Mouse (Mus musculus) E14TG2a.4 (cell line): ENCODE measurements at regions not wholly inside any gene's neighbourhood (a gene's known extent, or its start where the extent isn't known, plus 50 kb on each side); places are given as distances from the start of the nearest gene placed in this dataset.
"Not testable (repeated sequence)": the region's sequence is repeated elsewhere in the genome, so short reads cannot be mapped to it uniquely, and the experiment has no call there.

Source experiments
- CTCF ChIP-seq: conservative IDR thresholded peaks from 2 replicates; pipeline ENCODE4 v1.5.1; 2014; ENCODE audit warnings: low read length
- NANOG ChIP-seq: IDR thresholded peaks from 2 replicates; pipeline ENCODE4 v1.6.1; 2014; ENCODE audit warnings: borderline replicate concordance, low read length, mixed read lengths
- POU5F1 ChIP-seq: IDR thresholded peaks from 2 replicates; pipeline ENCODE4 v1.6.1; 2014; ENCODE audit warnings: low read length, borderline replicate concordance

DNA sequence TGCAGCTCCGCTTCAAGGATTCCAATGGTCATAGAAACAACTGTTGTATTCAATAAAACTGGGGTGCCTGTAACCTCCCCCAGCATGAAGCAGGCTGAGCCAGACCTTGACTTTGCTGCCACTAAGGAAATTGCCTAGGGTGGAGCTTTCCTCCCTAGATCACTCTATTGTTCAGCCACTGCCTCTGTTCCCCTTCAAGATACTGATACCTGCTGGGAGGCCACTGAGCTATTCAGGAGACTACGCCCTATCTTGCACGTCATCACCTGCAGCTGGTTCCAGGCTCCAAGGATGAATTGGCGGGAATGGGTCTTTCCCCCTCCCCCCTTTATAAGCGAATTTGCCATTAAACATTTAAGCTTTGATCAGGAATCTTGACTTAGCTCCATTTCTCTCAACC is 443.5 kb downstream of the Sh2d4b start:
- not testable (repeated sequence) for TF ChIP-seq CTCF, POU5F1, NANOG
